Mouse (Mus musculus) megakaryocyte, embryonic 14.5 days (primary cell): ENCODE data around the gene Hmg20a. TPM values are rescaled to one million over a fixed set of nuclear protein-coding genes. Genes with fewer than 3 reads are reported as not detected.

ENCODE experiments used
- H3K27me3 ChIP-seq: replicated peaks from 2 replicates; pipeline ENCODE3; 2012; ENCODE audit warnings: inconsistent platforms
- H3K36me3 ChIP-seq: replicated peaks from 2 replicates; pipeline ENCODE3; 2012; ENCODE audit warnings: low read length, inconsistent platforms, mixed read lengths
- H3K4me1 ChIP-seq: 2 replicates; pipeline ENCODE4 v1.6.1; 2012; ENCODE audit warnings: inconsistent platforms
- H3K4me3 ChIP-seq: replicated peaks from 2 replicates; pipeline ENCODE3; 2012; ENCODE audit warnings: moderate library complexity, mild to moderate bottlenecking, inconsistent platforms
- H3K9me3 ChIP-seq: 2 replicates; pipeline ENCODE4 v1.6.1; 2012; ENCODE audit warnings: inconsistent platforms
- FLI1 ChIP-seq: IDR thresholded peaks from 2 replicates; pipeline ENCODE4 v1.6.1; 2012; ENCODE audit warnings: low read length, inconsistent platforms, mixed read lengths
- GATA1 ChIP-seq: IDR thresholded peaks from 3 replicates; pipeline ENCODE4 v1.6.1; 2012; ENCODE audit warnings: mixed read lengths, low read length, inconsistent platforms, borderline replicate concordance
- polyA plus RNA-seq: library from polyadenylated mRNA; stranded (reverse); fragments of >175 nt; gene quantifications from 2 replicates; pipeline ENCODE4 v1.2.3, GENCODE M21; 2012; ENCODE audit warnings: low replicate concordance; ENCODE audit not compliant: insufficient read depth

Hmg20a gene
- polyA plus RNA-seq, 1 experiment = 4.8 TPM

DNA sequence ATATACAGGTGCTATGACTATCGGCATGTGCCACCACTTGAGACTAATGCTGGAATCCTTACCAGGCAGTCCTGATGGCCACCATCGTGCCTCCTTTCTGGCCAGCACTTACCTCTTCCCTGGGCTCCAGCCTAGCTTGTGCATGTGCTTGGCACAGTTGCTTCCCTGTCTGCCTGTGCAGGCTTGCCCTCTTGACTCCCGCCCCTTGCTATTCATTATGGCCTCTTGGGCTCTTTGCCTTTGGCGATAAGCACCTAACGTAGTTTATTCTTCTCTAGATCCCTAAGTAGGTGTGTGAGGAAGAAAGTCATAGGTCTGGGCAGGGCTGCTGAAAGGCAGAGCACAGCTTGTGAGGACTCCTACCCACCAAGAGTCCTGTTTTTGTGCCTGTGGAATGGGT lies 96.7 kb downstream of the Hmg20a start:
- Histone ChIP-seq H3K9me3 (no peaks in the 10 kb centered on the region), H3K36me3 (no peaks in the 10 kb centered on the region), H3K27me3 (peaks cover 21% of the 10 kb centered on the region), H3K4me3 (no peak overlapping the region), H3K4me1 (peaks cover 21% of the 10 kb centered on the region)
- TF ChIP-seq GATA1 (no peak), FLI1 (no peak)

DNA sequence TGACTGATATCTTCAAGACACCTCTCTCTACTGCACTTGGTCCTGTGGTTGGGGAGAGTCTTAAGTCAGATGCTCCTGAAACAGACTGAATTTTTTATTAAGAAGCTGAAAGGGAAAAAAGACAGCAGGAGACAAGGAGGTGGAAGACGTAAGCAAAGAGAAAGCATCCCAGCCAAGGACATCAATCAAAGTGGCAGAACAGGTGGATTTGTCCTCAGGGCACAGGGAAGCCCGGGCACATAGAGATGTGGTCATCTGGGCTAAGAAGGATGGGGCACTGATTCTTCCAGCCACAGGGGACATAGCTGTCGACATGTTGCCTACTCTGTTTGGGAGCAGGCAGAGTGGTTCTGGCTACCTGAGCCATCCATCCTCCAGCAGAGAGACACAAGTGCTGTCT lies 97.8 kb downstream of the Hmg20a start:
- Histone ChIP-seq H3K4me1 (peaks cover 29% of the 10 kb centered on the region), H3K9me3 (no peaks in the 10 kb centered on the region), H3K36me3 (no peaks in the 10 kb centered on the region), H3K27me3 (peaks cover 21% of the 10 kb centered on the region), H3K4me3 (no peak overlapping the region)
- TF ChIP-seq GATA1 = no peak
- TF ChIP-seq FLI1 = no peak

DNA sequence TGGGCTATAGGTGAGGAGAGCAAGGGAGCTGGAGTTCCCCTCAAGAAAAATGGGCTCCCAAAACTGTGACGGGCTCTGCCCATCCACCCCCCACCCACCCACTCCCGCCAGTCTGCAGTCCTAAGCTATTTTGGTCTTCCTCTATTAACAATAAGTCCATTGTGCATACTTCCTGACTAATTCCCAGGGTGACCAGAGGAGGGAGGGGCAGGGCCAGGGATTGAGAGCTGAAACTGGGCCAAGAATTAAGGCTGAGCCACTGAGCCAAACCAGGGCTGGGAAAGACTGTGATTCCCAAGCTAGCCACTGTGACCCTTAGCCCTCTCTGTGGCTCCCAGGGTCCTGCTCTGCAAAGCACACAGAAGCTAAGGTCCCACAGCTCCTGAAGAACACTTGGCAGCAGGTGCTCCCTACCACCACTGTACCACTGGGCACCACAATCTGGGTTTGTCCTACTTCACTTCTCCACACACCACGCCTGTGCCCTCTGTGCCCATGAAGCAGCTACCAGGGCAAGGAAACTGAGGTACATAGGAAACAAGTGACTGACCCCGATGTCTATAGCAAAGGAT lies 98.4 kb downstream of the Hmg20a start:
- Histone ChIP-seq H3K4me1 (peaks cover 32% of the 10 kb centered on the region), H3K9me3 (no peaks in the 10 kb centered on the region), H3K36me3 (no peaks in the 10 kb centered on the region), H3K4me3 (no peak overlapping the region), H3K27me3 (peaks cover 21% of the 10 kb centered on the region)
- TF ChIP-seq FLI1 (no peak), GATA1 (no peak)

DNA sequence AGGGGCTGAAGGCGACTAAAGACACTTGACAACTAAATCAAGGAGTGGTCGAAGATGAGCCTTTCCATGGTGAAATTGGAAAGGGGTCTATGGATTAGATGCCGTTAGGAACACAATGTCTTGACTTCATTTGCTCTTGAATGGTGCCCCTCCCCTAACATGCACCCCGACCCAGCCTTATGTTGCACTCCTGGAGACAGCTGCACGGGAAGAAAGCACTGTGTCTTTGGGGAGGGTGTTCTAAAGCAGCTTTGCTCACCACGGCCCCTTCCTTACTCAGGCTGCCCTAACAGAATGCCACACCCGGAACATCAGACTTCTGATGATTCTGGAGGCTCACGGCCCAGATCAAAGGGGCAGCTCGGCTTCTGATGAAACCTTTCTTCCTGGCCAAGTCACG lies 103.9 kb downstream of the Hmg20a start:
- Histone ChIP-seq H3K9me3 (no peaks in the 10 kb centered on the region), H3K4me1 (peaks cover 48% of the 10 kb centered on the region), H3K4me3 (no peak overlapping the region), H3K27me3 (no peaks in the 10 kb centered on the region), H3K36me3 (no peaks in the 10 kb centered on the region)
- no peak for TF ChIP-seq FLI1
- TF ChIP-seq GATA1 = no peak

DNA sequence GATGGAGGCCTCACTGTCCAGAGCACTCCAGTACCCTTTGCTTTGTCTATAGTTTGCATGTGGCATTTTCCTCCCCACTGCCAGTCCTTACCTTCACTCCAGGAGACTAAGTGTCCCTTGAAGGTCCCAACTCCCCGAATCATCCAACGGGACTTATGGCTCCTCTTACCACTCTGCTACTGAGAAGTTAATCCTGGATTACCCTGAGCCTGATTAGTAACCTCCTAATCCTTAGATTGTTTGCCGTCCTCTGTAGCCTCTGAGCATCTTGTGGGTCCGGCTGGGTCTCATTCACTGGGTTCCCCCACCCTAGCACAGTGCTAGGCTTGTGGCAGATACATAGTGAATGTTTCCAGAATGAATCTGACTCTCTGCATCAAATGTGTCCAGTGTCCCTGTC lies 109.5 kb downstream of the Hmg20a start:
- peaks cover 53% of the 10 kb centered on the region for H3K4me1 ChIP-seq
- H3K27me3 ChIP-seq = peaks cover 2% of the 10 kb centered on the region
- H3K4me3 ChIP-seq = peak overlapping the region; percentile 5
- H3K36me3 ChIP-seq = no peaks in the 10 kb centered on the region
- TF ChIP-seq GATA1 = no peak
- H3K9me3 ChIP-seq = no peaks in the 10 kb centered on the region

DNA sequence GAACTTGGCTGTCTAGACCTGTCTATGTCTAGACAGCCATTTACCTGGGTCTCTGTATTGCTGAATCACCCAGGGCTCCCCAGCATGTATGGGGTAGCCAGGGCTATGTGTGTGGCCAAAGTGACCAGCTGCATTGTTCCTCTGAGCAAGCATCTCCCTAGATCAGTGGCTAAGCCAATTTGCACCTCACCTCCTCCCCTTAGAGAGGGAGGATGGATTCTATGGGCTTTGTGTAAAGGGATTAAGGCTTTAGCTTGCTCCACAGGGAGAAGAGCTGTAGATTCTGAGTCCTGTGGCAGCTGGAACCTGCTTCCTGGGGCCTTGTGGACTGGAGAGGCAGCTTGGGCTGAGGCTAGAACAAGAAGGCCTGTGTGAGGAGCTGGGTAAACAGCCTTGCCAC lies 113.6 kb downstream of the Hmg20a start:
- no peaks in the 10 kb centered on the region for H3K36me3 ChIP-seq
- no peak overlapping the region for H3K4me3 ChIP-seq
- H3K27me3 ChIP-seq = peaks cover 6% of the 10 kb centered on the region
- H3K4me1 ChIP-seq = peaks cover 60% of the 10 kb centered on the region
- TF ChIP-seq GATA1 = no peak
- no peak for TF ChIP-seq FLI1
- no peaks in the 10 kb centered on the region for H3K9me3 ChIP-seq

DNA sequence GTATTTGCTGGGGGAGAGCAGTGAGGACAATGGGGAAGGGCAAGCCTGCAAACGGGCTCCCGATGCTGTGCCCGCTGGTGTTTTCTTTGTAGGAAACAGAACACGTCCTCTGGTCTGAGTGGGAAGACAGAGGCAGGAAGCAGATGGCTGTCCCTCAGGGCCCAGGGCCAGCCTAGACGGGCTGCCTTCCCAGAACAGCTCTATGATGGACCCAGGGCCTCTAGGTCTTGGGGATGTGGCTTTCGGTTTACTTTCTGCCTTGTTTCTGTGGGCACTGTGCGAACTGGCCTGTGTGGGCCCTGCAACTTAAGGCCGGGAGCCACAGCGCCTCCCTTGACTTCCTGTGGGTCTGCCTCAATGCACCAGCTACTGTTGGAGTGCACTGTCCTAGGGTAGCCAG lies 115.5 kb downstream of the Hmg20a start:
- TF ChIP-seq GATA1 (no peak), FLI1 (no peak)
- H3K4me3 ChIP-seq = peak overlapping the region; percentile 76

DNA sequence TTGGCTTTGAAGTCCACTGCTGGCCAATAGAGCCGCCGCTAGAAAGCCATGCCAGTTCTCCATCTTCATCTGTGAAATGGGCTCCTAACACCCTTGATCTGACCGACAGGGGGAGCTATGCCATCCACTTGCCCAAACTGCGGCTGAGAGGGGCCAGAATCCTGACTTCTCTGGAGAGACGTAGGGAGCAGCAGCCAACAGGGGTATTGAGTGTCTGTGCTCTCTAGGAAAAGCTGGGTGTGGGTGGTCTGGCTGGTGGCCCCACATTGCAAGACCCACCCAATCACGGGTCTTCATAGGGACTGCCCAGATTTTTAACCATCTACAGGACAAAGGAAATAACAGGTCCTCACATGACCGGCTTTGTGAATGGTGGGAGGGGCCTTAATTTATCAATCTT lies 116.3 kb downstream of the Hmg20a start:
- Histone ChIP-seq H3K27me3 (peaks cover 28% of the 10 kb centered on the region), H3K9me3 (no peaks in the 10 kb centered on the region), H3K36me3 (no peaks in the 10 kb centered on the region), H3K4me3 (no peak overlapping the region), H3K4me1 (peaks cover 49% of the 10 kb centered on the region)
- no peak for TF ChIP-seq GATA1
- TF ChIP-seq FLI1 = no peak

More for the DNA sequence above, 115.5 kb downstream of the Hmg20a start:
- Histone ChIP-seq H3K4me1 (peaks cover 49% of the 10 kb centered on the region), H3K36me3 (no peaks in the 10 kb centered on the region), H3K9me3 (no peaks in the 10 kb centered on the region), H3K27me3 (peaks cover 21% of the 10 kb centered on the region)

DNA sequence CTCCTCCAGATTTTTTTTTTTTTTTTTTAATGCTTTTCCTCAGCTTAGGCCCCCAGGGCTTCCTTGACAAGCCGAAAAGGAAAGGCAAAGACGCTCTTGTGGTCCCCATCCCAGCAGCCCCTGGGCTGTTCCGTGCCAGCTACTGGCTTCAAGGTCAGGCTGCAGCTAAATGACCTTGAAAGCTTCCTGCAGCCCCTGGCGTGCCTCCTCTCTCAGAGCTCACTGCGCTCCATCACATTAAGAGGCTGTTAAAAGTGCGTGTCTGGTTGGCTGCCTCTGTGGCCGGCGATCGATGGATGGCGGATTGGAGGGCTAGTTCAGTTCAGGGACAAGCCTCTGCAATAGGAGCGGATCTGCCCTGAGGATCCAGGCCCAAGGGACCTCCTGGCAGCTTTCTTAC lies 117.0 kb downstream of the Hmg20a start:
- Histone ChIP-seq H3K4me1 (peaks cover 48% of the 10 kb centered on the region), H3K9me3 (no peaks in the 10 kb centered on the region), H3K4me3 (no peak overlapping the region), H3K27me3 (peaks cover 30% of the 10 kb centered on the region), H3K36me3 (no peaks in the 10 kb centered on the region)
- TF ChIP-seq GATA1 = no peak
- TF ChIP-seq FLI1 = no peak

DNA sequence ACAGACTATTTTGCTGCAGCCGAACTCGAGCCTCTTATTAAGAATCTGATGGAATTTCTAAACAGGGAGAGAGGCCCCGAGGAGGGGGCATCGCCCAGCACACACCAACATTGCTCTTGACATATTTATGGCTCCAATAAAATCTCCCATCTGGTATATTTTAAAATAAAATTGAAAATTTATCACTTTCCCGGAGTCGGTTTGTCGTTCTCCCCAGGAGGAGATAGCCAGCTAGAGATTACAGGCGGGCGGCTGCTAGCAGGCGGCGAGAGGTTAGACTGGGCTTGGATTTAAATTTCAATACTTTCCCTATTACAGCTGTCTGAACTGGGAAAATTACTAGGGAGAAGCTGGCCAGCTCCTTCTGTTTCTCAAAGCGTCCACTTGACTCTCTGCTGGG lies 121.6 kb downstream of the Hmg20a start:
- H3K9me3 ChIP-seq = no peaks in the 10 kb centered on the region
- H3K4me3 ChIP-seq = no peak overlapping the region
- H3K4me1 ChIP-seq = peaks cover 8% of the 10 kb centered on the region
- no peaks in the 10 kb centered on the region for H3K36me3 ChIP-seq
- H3K27me3 ChIP-seq = peaks cover 44% of the 10 kb centered on the region
- TF ChIP-seq FLI1 = no peak
- no peak for TF ChIP-seq GATA1

DNA sequence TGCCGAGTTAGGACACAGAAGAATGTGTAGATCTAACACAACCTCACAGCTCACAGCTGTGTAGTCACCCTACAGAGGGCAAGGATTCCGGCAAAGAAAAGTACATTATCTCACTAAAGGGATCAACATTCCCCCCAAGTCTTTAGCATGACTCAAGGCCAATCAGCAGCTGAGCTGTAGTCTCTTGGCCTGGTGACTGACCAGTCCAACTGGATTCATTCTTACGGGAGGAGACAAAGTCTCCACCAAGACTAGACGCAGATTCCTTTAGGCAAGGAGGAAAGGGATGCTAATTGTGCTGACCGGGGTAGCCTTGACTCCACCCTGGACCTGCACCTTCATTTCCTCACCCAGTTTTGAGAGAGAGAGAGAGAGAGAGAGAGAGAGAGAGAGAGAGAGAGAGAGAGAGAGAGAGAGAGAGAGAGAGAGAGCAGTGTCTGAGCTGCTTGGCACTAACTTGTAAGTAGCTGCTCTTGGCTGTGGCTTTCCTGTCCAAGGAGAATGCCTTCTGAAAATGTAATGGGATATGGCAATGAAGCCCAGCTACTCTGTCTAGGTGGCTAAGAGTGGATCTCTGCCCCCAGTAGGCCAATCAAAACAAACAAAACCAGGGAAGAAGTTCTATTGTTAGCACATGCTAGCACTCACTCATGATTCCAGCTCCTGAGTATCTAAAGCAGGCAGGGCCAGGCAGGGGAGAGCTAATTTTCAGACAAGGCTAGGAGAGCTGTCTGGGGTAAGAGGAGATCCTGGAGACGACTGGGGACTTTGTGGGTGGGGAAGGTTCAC lies 126.5 kb downstream of the Hmg20a start:
- TF ChIP-seq FLI1 (no peak), GATA1 (no peak)
- H3K27me3 ChIP-seq = peaks cover 34% of the 10 kb centered on the region
- no peaks in the 10 kb centered on the region for H3K9me3 ChIP-seq
- H3K36me3 ChIP-seq = no peaks in the 10 kb centered on the region
- H3K4me1 ChIP-seq = peaks cover 9% of the 10 kb centered on the region
- H3K4me3 ChIP-seq = no peak overlapping the region

Other genes starting within 250 kb of the Hmg20a start
- 0.36 and 1.2 TPM in 2 replicates for gene Peak1, start 542 bp upstream of the Hmg20a start, polyA plus RNA-seq